Mouse (Mus musculus) heart, postnatal 14 days (tissue): ENCODE data around the gene Sgsm2. TPM values are rescaled to one million over a fixed set of nuclear protein-coding genes. Genes with fewer than 3 reads are reported as not detected.
"Not testable (repeated sequence)": the region's sequence is repeated elsewhere in the genome, so short reads cannot be mapped to it uniquely, and the experiment has no call there.

ENCODE experiments used
- DNase-seq, 2 experiments: peaks; one replicate each; pipeline ENCODE4 v3.0.0; 2021 to 2022
- intact Hi-C: fragments of 180-260 bp; cut with DNase I; formaldehyde crosslinking; loops from one replicate; pipeline ENCODE4 v1.15.1; 2025
- total RNA-seq, 2 experiments: library from RNA; stranded (reverse); gene quantifications; 2 replicates each; pipeline ENCODE4 v1.2.3; 2021

Sgsm2 gene
- total RNA-seq, 2 experiments from 2014 or later, result 7.0 to 7.3 TPM

DNA sequence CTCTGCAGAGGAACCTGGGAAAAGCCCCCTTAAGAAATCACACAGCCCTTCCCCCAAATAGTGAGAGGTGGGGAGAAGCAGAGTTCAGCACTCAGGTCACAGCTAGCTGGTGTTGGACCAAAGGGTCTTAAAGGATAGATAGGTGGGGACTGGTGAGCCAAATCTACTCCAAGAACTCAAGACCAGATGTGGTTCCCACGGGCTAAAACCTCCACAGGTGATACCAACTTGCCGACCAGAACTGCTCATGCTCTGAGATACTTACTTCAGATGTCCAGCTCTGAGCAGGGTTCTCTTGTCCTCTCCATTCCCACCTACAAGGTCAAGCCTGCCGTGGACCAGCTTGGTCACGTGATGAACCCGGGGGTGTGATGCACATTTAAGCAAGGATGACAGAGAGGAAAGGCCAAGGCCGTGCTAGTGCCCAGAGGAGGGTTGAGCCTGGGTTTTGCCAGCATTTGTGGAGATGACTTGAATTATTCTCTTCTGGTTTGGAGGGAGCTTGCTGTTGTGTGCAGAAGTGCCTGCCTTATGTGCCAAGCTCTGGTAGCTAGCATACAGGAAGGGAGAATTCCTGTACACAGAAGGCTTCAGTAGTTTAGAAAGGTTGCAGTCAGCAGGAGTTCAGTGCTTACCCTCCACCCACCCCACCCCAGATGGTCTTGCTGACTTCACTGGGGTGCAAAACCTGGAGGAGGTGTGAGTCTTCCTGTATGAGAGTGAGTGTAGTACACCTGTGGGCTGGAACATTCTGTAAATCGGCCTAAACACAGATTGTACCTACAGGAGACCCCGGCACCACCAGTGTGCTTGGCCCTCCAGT lies 63.1 kb downstream of the Sgsm2 start:
- no peak for DNase-seq
- intact Hi-C loops, result no loop called here

DNA sequence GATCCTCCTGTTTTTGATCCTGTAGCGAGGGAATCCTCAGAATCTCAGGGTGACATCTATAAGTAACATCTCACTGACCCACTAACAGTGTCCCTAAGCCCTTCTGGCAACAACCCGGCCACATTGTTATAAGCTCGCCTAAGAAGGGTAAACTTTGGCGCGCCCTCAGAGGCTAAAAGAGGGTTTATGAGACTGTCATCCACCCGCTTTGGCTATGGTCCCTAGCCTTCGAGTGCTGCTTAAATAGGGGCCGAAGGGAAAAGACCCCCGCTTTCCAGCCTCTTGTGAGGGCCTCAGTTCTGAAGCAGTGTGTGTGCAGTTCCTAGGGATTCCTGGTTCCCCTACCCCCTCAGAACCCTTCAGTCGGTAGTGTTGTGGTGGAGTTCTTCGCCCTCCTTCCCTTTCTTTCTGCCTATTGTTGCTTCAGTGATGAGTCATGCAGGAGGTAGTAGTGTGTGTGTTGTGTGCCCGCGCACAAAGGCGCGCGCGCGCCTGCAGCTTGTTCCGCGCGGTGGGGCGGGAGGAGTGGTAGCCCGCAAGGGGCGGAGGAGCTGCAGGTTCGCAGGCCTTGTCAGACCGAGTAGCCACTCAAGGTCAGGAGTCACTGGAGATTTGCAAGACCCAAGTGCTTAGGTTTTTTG lies 64.2 kb downstream of the Sgsm2 start:
- peak; percentile 67 to 72 for DNase-seq
- intact Hi-C loops, result no loop called here

DNA sequence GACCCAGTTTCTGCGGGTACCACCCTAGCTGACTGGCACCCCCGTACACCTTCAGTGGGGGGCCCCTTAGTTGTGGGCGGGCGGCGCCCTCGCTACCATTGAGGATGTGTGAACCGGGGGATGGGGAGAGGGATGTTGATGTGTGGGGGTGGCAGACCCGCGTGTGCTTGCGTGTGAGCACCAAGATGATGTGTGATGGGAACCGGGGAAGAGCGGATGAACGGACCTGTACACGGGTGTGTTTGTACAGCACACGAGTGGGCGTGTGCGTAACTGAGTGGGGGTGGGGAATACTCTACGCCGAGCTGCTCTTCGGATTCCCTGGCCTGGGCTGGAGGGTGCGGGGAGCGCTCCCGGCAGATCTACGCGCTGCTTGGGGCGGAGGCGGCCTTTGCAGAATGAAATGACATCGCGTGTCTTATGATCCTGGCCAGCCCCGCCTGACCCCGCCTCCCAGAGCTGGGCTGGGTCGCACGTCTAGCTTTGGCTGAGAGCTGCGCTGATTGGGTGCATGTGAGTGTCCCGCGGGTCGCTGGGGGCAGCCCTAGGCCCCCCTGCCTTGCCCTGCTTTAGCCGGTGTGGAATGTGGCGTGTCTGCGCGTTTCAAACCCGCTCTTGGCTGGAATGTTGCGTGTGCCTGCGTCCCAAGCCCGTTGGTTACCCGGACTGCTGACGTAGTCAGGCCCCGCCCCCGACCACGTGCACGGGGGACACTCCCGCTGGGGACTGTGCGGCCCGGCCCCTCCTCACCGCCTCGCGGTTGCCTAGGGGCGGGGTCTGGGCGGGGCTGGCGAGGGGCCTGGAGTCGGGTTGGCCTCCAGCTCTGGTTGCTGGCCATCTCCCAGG lies 65.0 kb downstream of the Sgsm2 start:
- DNase-seq, result peak; percentile 99 to 100
- intact Hi-C loops, result no loop called here

DNA sequence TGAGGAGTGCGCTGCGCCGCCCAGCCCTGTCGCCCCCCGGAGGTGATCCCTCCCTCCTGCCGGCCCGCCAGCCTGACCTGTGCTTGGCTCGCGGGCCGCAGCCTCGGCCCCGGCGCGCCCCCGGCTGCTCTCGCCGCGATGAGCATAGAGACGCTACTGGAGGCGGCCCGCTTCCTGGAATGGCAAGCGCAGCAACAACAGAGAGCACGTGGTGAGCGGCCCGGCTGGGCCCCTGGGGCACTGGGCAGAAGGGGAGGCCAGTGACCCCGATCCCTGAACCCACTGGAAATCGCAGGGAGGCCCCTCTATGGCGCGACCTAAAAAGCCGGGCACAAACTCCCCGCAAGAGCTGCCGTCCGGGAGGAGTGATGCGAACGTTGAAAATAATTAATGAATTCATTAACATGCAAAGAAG lies 65.7 kb downstream of the Sgsm2 start:
- DNase-seq, result peak; percentile 61
- intact Hi-C loops, result no loop called here

DNA sequence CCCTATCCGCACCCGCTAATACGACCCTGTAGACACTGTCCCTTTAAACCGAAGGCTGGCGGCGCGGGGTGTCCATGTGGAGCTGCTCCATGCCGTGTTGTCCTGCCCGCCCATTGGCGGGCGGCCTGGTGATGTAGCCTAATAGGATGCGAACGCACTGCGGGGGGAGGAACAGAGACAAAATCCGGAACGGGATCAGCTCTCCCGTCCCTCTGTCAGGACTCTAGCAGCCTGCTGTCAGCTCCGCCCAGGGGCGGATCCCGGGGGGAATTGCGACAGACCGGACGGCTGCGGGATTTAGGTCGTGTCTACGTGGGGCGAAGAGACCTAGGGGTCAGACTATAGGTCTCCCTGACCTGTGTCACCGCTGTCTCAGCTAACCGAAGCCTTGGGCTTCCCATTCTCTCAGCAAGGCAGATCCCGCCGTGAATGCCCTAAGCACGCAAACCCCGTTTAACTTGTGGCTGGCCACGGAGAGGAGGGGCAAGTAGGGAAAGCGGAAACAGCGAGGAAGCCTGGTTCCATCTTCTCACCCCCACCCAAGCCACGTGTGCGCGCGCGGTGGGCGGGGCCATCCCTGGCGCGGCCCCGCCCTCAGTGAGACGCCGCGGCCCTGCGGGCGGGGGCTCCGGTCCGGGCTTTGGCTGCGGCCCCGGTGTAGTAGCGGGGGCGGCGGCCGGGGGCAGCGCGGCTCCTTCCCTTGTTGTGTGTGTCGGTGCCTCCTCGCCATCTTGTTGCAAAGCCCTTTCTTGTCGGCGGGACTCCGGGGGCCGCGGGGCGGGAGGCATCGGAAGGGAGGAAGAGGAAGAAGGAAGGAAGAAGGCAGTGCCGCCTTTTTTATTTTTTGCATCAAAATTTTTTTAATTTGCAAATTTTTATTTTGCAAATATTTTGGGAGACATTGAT lies 66.4 kb downstream of the Sgsm2 start, which contains the start of gene Mnt:
Gene Mnt (plus strand): TSS at position 665 of the 906 bp plus-strand sequence.
- peak; percentile 97 to 98 for DNase-seq
- intact Hi-C loops, result no loop called here

GRCm38 (mm10) chr11:74829812-74830211 lies 67.0 kb downstream of the Sgsm2 start:
- DNase-seq, result peak; percentile 84 to 88
- intact Hi-C loops, result no loop called here

GRCm38 (mm10) chr11:74828965-74829550 lies 67.8 kb downstream of the Sgsm2 start:
- intact Hi-C loops, result no loop called here
- DNase-seq, result no peak

DNA sequence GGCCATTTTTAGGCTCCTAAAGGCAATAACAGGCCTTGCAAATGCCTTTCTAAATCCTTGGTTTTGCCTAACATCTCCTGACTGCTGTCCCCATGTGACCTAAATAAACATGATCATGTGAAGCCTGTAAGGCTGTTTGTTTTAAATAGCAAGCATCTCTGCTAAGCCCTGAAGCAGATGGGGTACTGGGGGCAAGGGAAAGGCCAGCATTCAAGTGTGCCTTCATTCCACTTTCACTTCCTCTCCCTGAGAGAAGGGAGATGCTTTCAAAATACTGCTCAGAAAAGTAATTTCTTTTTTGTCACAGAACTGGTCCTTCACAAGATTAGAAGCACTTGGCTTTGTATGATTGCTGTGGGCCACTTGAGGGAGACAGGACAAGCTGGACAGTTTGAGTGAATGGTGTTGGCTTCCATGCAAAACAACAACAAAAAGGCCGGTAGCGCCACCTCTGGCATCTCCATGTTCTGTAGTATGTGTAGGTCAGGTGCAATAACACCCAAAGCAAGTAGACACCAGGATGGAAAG lies 68.4 kb downstream of the Sgsm2 start:
- no peak for DNase-seq
- intact Hi-C loops, result no loop called here

GRCm38 (mm10) chr11:74827791-74828403 lies 69.0 kb downstream of the Sgsm2 start:
- intact Hi-C loops, result no loop called here
- DNase-seq, result no peak

DNA sequence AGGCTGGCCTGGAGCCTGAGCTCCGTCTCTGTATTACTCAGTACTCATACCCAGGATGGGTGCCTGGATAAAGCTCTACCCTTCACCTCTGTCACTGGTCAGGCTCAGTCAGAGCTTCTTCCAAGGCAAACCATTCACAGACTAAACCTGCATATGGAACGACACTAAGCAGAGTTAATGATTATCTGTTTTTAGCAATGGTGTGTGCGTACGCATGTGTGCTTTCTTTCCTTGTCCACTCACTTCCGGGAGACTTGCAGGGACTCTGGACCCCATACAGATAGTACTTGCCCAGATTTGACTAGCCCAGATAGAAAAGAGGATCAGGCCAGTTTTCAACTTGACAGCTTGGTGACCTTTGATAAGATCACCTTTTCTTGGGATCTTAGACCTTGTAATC lies 70.2 kb downstream of the Sgsm2 start:
- intact Hi-C loops, result no loop called here
- no peak for DNase-seq

DNA sequence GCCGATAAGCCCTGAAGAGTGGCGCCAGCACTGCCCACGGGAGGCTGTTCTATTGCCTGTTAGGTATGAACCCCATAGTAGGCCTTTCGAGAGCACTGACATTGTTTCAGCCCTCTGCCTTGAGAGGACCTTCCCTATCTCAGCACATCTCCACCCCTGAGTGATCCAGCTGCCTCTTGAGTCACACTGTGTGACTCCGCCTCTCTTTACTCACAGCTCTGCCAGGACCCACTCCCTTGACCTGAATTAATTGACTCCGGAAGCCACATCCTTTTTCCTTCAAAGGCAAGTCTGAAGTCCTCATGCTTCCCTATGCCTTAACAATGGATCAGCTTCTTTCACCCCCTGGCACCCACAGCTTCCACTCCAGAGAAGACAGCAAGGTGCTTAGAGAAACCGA lies 70.7 kb downstream of the Sgsm2 start:
- DNase-seq, result no peak
- intact Hi-C loops, result no loop called here

DNA sequence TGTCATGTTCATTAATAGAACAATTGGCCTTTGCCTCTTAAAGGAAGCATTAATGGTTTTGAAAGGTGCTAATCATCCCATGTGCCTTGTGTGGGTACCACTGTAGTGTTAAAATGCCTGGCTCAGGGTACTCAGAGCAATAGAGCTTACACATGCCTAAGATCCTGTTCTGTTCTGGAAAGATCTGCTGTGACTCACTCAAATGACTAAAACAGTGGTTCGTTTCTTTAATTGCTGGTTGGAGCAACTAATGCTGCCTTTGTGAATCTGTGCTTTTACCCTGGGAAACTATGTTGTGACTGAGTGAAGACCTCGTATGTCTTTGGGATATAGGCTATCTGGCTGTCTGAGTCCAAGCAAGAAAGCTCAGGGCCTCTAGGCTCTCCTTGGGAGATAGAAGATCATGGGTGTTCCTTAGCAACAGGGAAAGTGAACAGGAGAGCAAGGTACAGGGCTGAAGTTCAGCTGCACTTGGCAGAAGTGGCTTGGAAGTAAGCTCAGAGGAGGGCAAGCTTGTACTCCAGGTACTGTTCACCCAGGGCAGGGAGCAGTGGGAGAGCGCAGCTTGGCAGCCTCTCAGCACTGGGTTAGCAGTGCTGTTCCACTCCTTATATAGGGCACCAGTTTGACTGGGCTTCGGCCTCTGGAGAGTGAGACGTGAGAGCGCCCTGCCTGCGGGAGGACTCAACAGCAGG lies 74.0 kb downstream of the Sgsm2 start:
- DNase-seq, result peak in 1 of 2 experiments; percentile 10
- intact Hi-C loops, result loop anchor here (5.0 kb wide), 1 partner anchor 349 kb away; no protein-coding TSS in a partner anchor

GRCm38 (mm10) chr11:74821463-74821862 lies 75.4 kb downstream of the Sgsm2 start:
- peak in 1 of 2 experiments; percentile 34 for DNase-seq
- intact Hi-C loops, result loop anchor here (1.0 to 5.0 kb wide), 2 partner anchors 26 to 351 kb away; no protein-coding TSS in a partner anchor

DNA sequence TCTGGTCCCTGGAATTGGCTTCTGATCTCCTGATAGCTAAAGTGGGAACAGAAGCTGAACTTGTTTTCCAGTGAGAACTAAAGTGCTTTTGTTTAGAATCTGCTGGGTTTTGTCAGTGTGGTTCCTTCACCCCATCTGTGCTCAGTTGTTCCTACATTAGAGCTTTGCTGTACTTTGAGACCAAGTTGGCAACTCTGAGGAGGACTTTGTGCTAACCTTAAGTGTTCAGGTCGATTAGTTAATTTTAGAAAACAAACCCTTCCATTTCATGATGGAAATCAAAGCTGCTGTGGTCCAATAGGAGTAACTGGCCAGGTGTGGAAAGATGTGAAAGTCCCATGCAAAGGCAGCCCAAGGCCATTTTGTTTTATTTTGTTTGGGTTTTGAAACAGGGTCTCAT lies 75.9 kb downstream of the Sgsm2 start:
- intact Hi-C loops, result loop anchor here (1.0 to 5.0 kb wide), 2 partner anchors 26 to 351 kb away; no protein-coding TSS in a partner anchor
- no peak for DNase-seq

DNA sequence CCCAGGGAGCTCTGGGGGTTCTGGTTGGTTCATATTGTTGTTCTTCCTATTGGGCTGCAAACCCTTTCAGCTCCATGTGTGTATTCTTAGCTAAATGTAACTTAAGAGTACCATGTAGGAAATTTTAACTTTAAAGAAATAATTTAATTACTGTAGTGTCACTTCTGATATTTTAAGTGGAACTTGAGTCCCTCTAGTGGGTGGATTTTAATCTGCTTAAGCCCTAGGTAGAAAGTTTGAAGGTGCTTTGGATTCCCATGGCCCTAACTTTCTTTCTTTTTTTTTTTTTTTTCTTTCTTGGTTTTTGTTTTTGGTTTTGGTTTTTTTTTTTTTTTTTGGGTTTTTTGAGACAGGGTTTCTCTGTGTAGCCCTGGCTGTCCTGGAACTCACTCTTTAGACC lies 81.1 kb downstream of the Sgsm2 start:
- no peak for DNase-seq
- intact Hi-C loops, result loop anchor here (2.0 kb wide), 1 partner anchor 179 kb away; no protein-coding TSS in a partner anchor

- intact Hi-C loops, result no loop called here
- DNase-seq, result no peak
These were observed 85.3 kb downstream of the Sgsm2 start for GRCm38 (mm10) chr11:74811538-74811937.

GRCm38 (mm10) chr11:74811027-74811426 lies 85.8 kb downstream of the Sgsm2 start:
- intact Hi-C loops, result not testable (repeated sequence)

DNA sequence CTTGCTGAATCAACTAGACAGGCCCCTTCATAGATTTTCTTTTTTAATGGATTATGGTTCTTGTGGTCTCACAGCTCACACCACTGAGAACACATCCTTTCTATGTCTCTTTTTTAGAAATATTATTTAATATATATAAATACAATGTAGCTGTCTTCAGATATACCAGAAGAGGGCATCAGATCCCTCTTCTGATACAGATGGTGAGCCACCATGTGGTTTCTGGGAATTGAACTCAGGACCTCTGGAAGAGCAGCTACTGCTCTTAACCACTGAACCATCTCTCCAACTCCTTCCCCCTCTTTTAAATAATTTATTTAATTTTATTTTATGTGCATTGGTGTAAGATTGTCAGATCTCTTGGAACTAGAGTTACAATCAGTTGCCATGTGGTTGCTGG lies 86.7 kb downstream of the Sgsm2 start:
- intact Hi-C loops, result no loop called here
- DNase-seq, result no peak

More at GRCm38 (mm10) chr11:74811027-74811426, 85.8 kb downstream of the Sgsm2 start:
- DNase-seq, result not testable (repeated sequence)
